Comparison of ENCODE assay signal across 23 mouse cellular contexts in genomic region chr11:29751013-29751412, GRCm38 (mm10).
"Had no signal": no experiment of that assay in that cellular context is flagged by ENCODE, and none has a peak within 500 bp of the region (broad histone marks: within the 10 kb centered on the region; RNA-seq: fewer than 3 reads in every experiment).

No protein-coding gene starts in this region.

- H3K27me3 ChIP-seq: heart, embryonic 12.5 days; hindbrain, embryonic 13.5 days; hindbrain, embryonic 15.5 days; kidney, embryonic 15.5 days; limb, embryonic 13.5 days; limb, embryonic 15.5 days; liver, embryonic 12.5 days had no signal

- H3K27ac ChIP-seq: hindbrain, embryonic 13.5 days; hindbrain, embryonic 15.5 days; hindbrain, postnatal 0 days; kidney, embryonic 15.5 days; kidney, postnatal 0 days; limb, embryonic 13.5 days; limb, embryonic 15.5 days; liver, embryonic 12.5 days; liver, embryonic 14.5 days had no signal

- DNase-seq: gastrocnemius, postnatal 14 days; gastrocnemius, postnatal 36 days; heart, adult 18-20 months; heart, postnatal 10 days; kidney, adult 11 months; kidney, adult 2 months; kidney, adult 9 months; kidney, postnatal 14 days; kidney, postnatal 36 days; layer of hippocampus, adult 9-11 months; layer of hippocampus, postnatal 36 days; left cerebral cortex, postnatal 4 days had no signal

- H3K4me2 ChIP-seq: heart, embryonic 12.5 days; hindbrain, embryonic 13.5 days; hindbrain, embryonic 15.5 days; kidney, embryonic 15.5 days; limb, embryonic 13.5 days; limb, embryonic 15.5 days; liver, embryonic 12.5 days had no signal

- H3K4me3 ChIP-seq: heart, embryonic 10.5 days; heart, embryonic 12.5 days; hindbrain, embryonic 13.5 days; hindbrain, embryonic 15.5 days; kidney, embryonic 15.5 days; limb, embryonic 13.5 days; limb, embryonic 15.5 days; liver, embryonic 12.5 days had no signal

- H3K4me1 ChIP-seq: hindbrain, embryonic 13.5 days; hindbrain, embryonic 15.5 days; limb, embryonic 13.5 days; limb, embryonic 15.5 days; liver, embryonic 12.5 days had no signal
